In the genomic region with DNA sequence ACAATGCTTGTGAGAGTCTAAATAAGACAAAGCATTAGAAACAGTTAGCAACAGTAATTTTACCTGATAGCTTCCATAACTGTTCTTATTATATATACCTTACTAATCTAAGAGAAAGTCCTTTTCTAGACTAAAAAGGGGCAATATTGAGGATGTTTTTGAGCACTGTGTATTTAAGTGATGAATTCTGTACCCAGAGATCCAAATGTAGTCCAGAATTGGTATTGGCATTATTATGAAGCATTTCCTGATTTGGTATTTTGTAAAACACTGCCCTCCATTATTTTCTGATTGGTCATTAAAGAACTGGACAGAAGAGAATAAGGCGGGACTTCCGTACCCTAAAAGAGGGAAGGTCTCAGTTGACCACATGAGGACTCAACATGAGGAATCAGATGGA, we compare ENCODE assay signal across 8 mouse cellular contexts. TPM values are rescaled to one million over a fixed set of nuclear protein-coding genes. Genes with fewer than 3 reads are reported as not detected.
DNase-seq lines count a peak whose midpoint lies in the region; ATAC-seq and TF ChIP-seq lines count a peak whose summit lies in the region.

A gene (plus strand): TSS at position 301 of the 400 bp plus-strand sequence.

- H3K27ac ChIP-seq in forebrain, embryonic 10.5 days, result no peak within 1 kb of the TSS
- no peak within 1 kb of the TSS for H3K27ac ChIP-seq in limb, embryonic 13.5 days
- H3K27ac ChIP-seq in small intestine, adult 2 months (ENCODE audit: insufficient read depth, low read depth, low read length), result no peak within 1 kb of the TSS

- H3K4me2 ChIP-seq in limb, embryonic 13.5 days (replicated peaks), result no peak within 1 kb of the TSS

- H3K27me3 ChIP-seq in forebrain, embryonic 10.5 days (ENCODE audit: poor library complexity, severe bottlenecking), result no peaks in the 10 kb centered on the region
- H3K27me3 ChIP-seq in limb, embryonic 13.5 days, result no peaks in the 10 kb centered on the region
- no peaks in the 10 kb centered on the region for H3K27me3 ChIP-seq in small intestine, adult 2 months (ENCODE audit: control insufficient read depth, insufficient read depth, low read length)

- H3K36me3 ChIP-seq in forebrain, embryonic 10.5 days (replicated peaks), result peaks cover 10% of the 10 kb centered on the region
- H3K36me3 ChIP-seq in limb, embryonic 13.5 days, result peaks cover 4% of the 10 kb centered on the region; the same call in 1 of the 2 replicates
- H3K36me3 ChIP-seq in small intestine, adult 2 months (ENCODE audit: control insufficient read depth, insufficient read depth, low read length), result no peaks in the 10 kb centered on the region

- H3K9ac ChIP-seq in limb, embryonic 13.5 days, result no peak within 1 kb of the TSS

- no peak for DNase-seq in thymus, postnatal 0 days (ENCODE audit: low spot score)
- no peak for DNase-seq in thymus, postnatal 14 days
- no peak for DNase-seq in forebrain, embryonic 10.5 days (ENCODE audit: extremely low spot score, low spot score)
- DNase-seq in heart, postnatal 36 days, result no peak
- DNase-seq in spleen, postnatal 10 days (ENCODE audit: low spot score in 2 of 2), result no peak
- no peak for DNase-seq in MN1 (ENCODE audit: low spot score)

- WGBS in forebrain, embryonic 10.5 days, result 97% methylated on average over 2 of the region's 2 CpGs
- 96% methylated on average over 2 of the region's 2 CpGs for WGBS in limb, embryonic 13.5 days
- 96% methylated on average over 2 of the region's 2 CpGs for WGBS in small intestine, adult 2 months

- TF ChIP-seq POLR2A in small intestine, adult 2 months (IDR thresholded peaks at IDR 0.05; ENCODE audit: low read depth, low read length), result no peak

- no peak for ATAC-seq in limb, embryonic 13.5 days (ENCODE audit: low FRiP score, low read depth)

- H3K4me3 ChIP-seq in forebrain, embryonic 10.5 days, result no peak within 1 kb of the TSS
- H3K4me3 ChIP-seq in limb, embryonic 13.5 days, result no peak within 1 kb of the TSS
- H3K4me3 ChIP-seq in small intestine, adult 2 months (ENCODE audit: low read depth, low read length), result no peak within 1 kb of the TSS

- H3K9me3 ChIP-seq in forebrain, embryonic 10.5 days, result no peaks in the 10 kb centered on the region
- peaks cover 6% of the 10 kb centered on the region for H3K9me3 ChIP-seq in limb, embryonic 13.5 days

- TF ChIP-seq CTCF in small intestine, adult 2 months (IDR thresholded peaks at IDR 0.05; ENCODE audit: extremely low read depth, insufficient read length, insufficient replicate concordance, low read depth, low read length), result no peak

- intact Hi-C loops in heart, postnatal 36 days (cut with DNase I), result no loop called here

- peaks cover 26% of the 10 kb centered on the region for H3K4me1 ChIP-seq in forebrain, embryonic 10.5 days
- H3K4me1 ChIP-seq in limb, embryonic 13.5 days, result peaks cover 18% of the 10 kb centered on the region
- H3K4me1 ChIP-seq in small intestine, adult 2 months (ENCODE audit: control insufficient read depth, insufficient read depth, insufficient read length, low read length), result peaks cover 2% of the 10 kb centered on the region; the same call in 1 of the 2 replicates

RNA-seq across cellular contexts. Expression of the gene that starts here (rescaled TPM):
- polyA plus RNA-seq in thymus, postnatal 0 days (2015; fragmentation: Nextera tagmentation; extraction: Ambion mirVana), result 117 and 129 TPM in 2 replicates
- polyA plus RNA-seq in forebrain, embryonic 10.5 days (2016; fragmentation: Nextera tagmentation; extraction: Ambion mirVana), result 129 and 141 TPM in 2 replicates
- 10 to 100 TPM; 85.3 to 86.2 TPM for total RNA-seq in heart, postnatal 36 days (2021)
- 166 and 175 TPM in 2 replicates for polyA plus RNA-seq in limb, embryonic 13.5 days (2015; fragmentation: Nextera tagmentation; extraction: Ambion mirVana)
- 17.6 and 21.1 TPM in 2 replicates for polyA plus RNA-seq in small intestine, adult 2 months (2012; rRNA removed)
